Mouse (Mus musculus) thymus, adult 2 months (tissue): ENCODE data around the gene Hand1. TPM values are rescaled to one million over a fixed set of nuclear protein-coding genes. Genes with fewer than 3 reads are reported as not detected.

Source experiments
- DNase-seq: peaks from one replicate; pipeline ENCODE4 v3.0.0; 2021
- H3K27ac ChIP-seq: fragments of 200-500 bp; 2 replicates; pipeline ENCODE4 v1.5.1; 2012; ENCODE audit warnings: low read length, control low read depth; ENCODE audit not compliant: control insufficient read depth, insufficient read depth
- H3K27me3 ChIP-seq: fragments of 200-500 bp; 2 replicates; pipeline ENCODE4 v1.6.1; 2012; ENCODE audit warnings: mild to moderate bottlenecking, low read length, moderate library complexity, mixed read lengths; ENCODE audit not compliant: control insufficient read depth, insufficient read depth
- H3K36me3 ChIP-seq: fragments of 200-500 bp; 2 replicates; pipeline ENCODE4 v1.6.1; 2012; ENCODE audit warnings: mild to moderate bottlenecking, low read length, moderate library complexity; ENCODE audit not compliant: control insufficient read depth, insufficient read depth
- H3K4me1 ChIP-seq: fragments of 200-500 bp; replicated peaks from 2 replicates; pipeline ENCODE4 v1.6.1; 2012; ENCODE audit warnings: low read length; ENCODE audit not compliant: control insufficient read depth, insufficient read depth
- H3K4me3 ChIP-seq: fragments of 200-500 bp; 2 replicates; pipeline ENCODE4 v1.5.1; 2012; ENCODE audit warnings: mild to moderate bottlenecking, low read length, control low read depth, moderate library complexity; ENCODE audit not compliant: control insufficient read depth, insufficient read depth
- CTCF ChIP-seq: fragments of 200-500 bp; IDR thresholded peaks from 2 replicates; pipeline ENCODE4 v1.5.1; 2012; ENCODE audit warnings: mild to moderate bottlenecking, control low read depth, low read length, moderate library complexity, borderline replicate concordance; ENCODE audit not compliant: control insufficient read depth, poor library complexity, insufficient read depth; ENCODE audit errors: extremely low read depth
- POLR2A ChIP-seq: fragments of 200-500 bp; IDR thresholded peaks from 2 replicates; pipeline ENCODE4 v1.6.1; 2012; ENCODE audit warnings: mild to moderate bottlenecking, low read length, control low read depth, moderate library complexity; ENCODE audit not compliant: control insufficient read depth, poor library complexity, insufficient read depth; ENCODE audit errors: extremely low read depth
- WGBS: fragments of 180-500 bp; shearing (Covaris S2); methylation state at CpG from one replicate; pipeline ENCODE4 v1.1.7; 2018; 5-methylcytosine and 5-hydroxymethylcytosine counted together
- polyA plus RNA-seq: library from polyadenylated mRNA; depleted of rRNA; stranded (reverse); fragments of >200 nt; gene quantifications from 2 replicates; pipeline ENCODE4 v1.2.3, GENCODE M21; 2012

Hand1 gene
- polyA plus RNA-seq, 1 experiment = 0.30 TPM

DNA sequence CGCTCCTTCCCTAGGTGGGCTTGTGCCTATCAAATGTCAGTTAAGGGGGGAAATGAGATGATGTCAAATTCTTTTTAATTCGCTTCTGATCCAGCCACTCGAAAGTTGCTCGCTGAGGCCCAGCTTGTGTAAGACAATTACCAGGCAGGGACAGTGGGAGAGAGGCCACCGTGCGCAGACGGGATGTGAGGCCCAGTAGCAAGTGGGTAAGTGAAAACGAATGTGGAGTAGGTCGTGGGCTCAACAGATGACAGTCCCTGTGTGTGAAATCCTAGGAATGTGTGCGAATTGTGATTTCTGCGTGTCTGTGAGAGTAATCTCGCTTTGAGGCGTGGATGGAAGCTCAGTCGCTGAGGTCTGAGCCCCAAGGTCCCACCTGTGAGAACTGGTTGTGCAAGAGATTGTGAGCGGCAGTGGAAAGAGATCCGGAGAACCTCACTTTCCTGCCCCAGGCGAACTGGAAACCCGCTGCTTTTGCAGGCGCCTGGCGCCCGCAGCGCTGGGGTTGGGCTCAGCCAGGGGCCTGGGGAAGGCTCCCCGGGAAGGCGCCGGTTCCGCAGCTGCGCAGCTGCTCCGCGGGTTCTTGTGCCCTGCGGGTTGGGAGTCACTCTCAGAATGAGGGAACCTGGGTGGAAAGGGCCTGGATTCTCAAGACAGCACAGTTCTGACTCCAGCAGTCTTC is 819 bp upstream of the Hand1 start:
- Histone ChIP-seq H3K36me3 (no peaks in the 10 kb centered on the region), H3K27ac (no peak overlapping the region), H3K4me3 (no peak overlapping the region), H3K27me3 (peaks cover 54% of the 10 kb centered on the region), H3K4me1 (peaks cover 4% of the 10 kb centered on the region; the same call in 1 of the 2 replicates)
- no peak for DNase-seq
- WGBS = 13% methylated on average over 30 of the region's 30 CpGs
- TF ChIP-seq CTCF (no peak), POLR2A (no peak)

DNA sequence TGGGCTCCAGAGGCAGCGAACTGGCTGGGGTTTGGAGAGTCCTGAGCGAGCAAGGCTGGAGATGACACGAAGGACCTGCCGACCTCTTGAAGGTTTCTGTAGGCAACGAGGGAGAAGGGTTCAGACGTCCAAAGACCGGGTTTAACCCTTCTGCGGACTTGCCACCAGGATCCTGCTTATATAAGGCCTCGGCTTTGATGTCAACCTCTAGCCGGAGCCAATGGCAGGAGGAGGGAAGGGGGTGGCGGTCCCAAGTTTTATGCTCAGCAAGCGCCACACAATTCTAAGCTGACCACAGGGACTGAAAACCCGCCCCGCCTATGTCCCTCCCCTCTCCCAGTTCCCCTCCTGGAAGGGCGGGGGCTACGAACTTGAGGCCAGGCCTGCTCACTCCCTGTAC is 757 bp downstream of the Hand1 start:
- no peak for DNase-seq
- H3K4me3 ChIP-seq = no peak overlapping the region
- no peak overlapping the region for H3K27ac ChIP-seq
- peaks cover 51% of the 10 kb centered on the region for H3K27me3 ChIP-seq
- H3K36me3 ChIP-seq = no peaks in the 10 kb centered on the region
- TF ChIP-seq CTCF (no peak), POLR2A (no peak)
- H3K4me1 ChIP-seq = peaks cover 19% of the 10 kb centered on the region
- WGBS = 42% methylated on average over 16 of the region's 16 CpGs

DNA sequence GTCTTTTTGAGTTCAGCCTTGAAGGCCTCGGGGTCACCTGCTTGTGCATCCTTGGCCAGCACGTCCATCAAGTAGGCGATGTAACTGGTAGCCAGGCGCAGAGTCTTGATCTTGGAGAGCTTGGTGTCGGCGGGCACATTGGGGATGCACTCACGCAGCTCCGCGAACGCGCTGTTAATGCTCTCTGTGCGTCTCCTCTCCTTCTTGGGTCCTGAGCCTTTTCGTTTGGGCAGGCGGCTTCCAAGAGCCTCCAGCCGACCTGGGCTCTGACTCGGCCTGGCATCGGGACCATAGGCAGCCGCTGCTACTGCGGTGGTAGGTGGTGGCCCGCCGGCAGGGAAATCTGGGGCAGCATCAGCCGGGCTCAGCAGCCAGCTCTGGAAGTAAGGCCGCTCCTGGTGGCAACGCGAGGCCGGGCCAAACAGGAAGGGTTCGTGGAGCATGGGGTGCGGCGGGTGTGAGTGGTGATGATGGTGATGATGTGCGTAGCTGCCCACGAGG is 1.3 kb downstream of the Hand1 start:
- Histone ChIP-seq H3K27me3 (peaks cover 46% of the 10 kb centered on the region), H3K4me3 (no peak overlapping the region), H3K36me3 (no peaks in the 10 kb centered on the region), H3K27ac (no peak overlapping the region), H3K4me1 (peaks cover 19% of the 10 kb centered on the region)
- no peak for DNase-seq
- WGBS = 29% methylated on average over 31 of the region's 31 CpGs
- TF ChIP-seq CTCF (no peak), POLR2A (no peak)

DNA sequence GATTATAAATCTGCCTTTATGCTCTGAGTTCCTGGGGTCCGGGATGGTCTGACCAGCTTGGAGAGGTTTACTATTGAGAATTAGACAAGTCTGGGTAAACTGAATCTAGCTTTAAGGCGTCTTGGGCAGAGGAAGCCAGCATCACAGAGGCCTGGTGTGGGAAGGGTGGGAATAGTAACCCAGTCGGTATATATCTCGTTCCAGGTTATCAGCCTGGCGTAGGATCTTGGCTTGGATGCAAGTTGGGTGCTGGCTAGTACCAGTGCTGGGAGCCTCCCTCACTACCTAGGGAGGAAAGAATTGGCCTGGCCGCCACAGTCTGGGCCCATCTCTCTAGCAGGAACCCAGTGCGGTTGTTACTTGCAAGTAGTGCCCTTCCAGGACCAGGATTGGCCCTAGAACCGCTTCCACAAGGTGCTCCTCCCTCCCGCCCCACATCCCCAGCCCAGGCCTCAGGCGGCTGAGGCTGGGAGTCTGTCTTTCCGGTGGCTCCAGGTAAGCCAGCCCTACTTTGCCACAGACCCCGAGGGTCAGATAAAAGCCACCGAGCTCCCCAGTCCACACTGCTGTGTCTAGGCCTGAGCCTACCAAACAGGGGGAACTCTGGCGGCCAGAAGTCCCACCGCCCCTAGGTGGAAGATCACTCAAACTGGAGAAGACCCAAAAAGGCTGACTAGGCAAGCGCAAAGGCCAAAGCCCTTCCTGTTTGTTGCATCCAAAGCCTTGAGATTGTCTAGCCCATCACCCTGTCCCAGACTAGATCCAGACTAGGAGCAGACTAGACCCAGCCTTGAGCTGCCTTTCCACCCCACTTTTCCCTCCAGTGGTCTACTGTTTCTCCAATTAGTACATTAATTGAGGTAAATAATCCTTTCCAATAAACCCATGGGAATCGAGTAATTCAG is 2.5 kb downstream of the Hand1 start:
- no peak for TF ChIP-seq POLR2A
- no peak for TF ChIP-seq CTCF
- Histone ChIP-seq H3K27me3 (peaks cover 46% of the 10 kb centered on the region), H3K4me1 (peaks cover 19% of the 10 kb centered on the region), H3K4me3 (no peak overlapping the region), H3K27ac (no peak overlapping the region), H3K36me3 (no peaks in the 10 kb centered on the region)
- WGBS = 77% methylated on average over 17 of the region's 17 CpGs
- no peak for DNase-seq

DNA sequence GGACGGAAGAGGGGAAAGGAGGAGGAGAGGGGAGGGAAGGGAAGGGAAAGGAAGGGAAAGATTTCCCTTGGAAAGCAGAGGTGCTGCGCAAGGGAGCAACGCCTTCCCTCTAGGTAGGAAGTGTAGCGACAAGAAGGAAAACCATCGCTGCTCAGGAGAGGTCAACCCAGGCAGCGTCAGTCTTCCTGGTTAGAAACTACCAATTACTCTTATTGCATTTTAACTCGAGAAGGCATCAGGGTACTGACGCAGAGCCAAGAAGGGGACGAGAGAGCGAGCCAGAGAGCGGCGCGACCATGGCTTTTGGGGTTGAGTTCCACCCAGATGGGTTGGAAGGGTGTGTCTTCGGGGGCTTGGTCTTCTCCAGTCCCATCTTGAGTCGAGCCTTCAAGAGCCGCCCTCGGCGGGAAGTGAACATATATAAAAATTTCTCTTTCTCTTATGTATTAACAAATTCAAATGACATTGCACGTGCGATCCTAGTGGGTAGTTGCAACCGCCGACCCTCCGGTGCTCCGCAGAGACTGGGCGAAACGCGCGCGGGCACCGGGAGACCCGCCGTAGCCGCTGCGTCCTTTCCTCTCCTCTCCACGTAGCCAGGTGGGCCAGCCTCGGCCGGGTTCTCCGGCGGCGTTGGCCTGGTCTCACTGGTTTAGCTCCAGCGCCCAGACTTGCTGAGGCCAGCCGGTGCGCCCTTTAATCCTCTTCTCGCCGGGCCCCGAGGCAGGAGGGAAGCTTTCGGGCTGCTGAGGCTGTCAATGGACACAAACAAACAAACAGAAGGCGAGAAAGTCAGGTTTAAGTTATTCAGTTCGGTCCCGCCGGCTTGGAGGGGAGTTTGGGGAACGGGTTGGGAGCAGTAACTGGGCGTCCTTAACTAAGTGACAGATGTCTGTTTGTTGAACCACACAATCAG is 3.4 kb downstream of the Hand1 start:
- H3K4me1 ChIP-seq = peaks cover 19% of the 10 kb centered on the region
- H3K36me3 ChIP-seq = no peaks in the 10 kb centered on the region
- no peak overlapping the region for H3K27ac ChIP-seq
- H3K27me3 ChIP-seq = peaks cover 42% of the 10 kb centered on the region
- WGBS = 16% methylated on average over 53 of the region's 53 CpGs
- H3K4me3 ChIP-seq = no peak overlapping the region
- no peak for DNase-seq
- TF ChIP-seq CTCF = no peak
- TF ChIP-seq POLR2A = no peak
